Mouse (Mus musculus) urinary bladder, postnatal 25 days (tissue): ENCODE results near the gene Apof.

Experiments used
- DNase-seq: peaks from one replicate; pipeline ENCODE4 v3.0.0; 2022; ENCODE audit warnings: low spot score

Gene Apof

GRCm38 (mm10) chr10:128268371-128268770, at the start of gene Apof:
Gene Apof (plus strand): TSS chr10:128268671.
- DNase-seq, result no peak

- no peak for DNase-seq
Observed at GRCm38 (mm10) chr10:128221533-128222286, 46.8 kb upstream of the Apof start.

GRCm38 (mm10) chr10:128225064-128225463, 43.4 kb upstream of the Apof start:
- DNase-seq, result no peak

GRCm38 (mm10) chr10:128225538-128225937, 42.9 kb upstream of the Apof start, which contains the start of gene Mip:
Gene Mip (plus strand): TSS chr10:128225838.
- no peak for DNase-seq

- no peak for DNase-seq
Observed at GRCm38 (mm10) chr10:128227592-128227991, 40.9 kb upstream of the Apof start.

GRCm38 (mm10) chr10:128228009-128228408, 40.5 kb upstream of the Apof start:
- DNase-seq, result no peak

GRCm38 (mm10) chr10:128230582-128230981, 37.9 kb upstream of the Apof start:
- no peak for DNase-seq

GRCm38 (mm10) chr10:128231146-128231545, 37.3 kb upstream of the Apof start:
- DNase-seq, result no peak

GRCm38 (mm10) chr10:128231697-128232419, 36.6 kb upstream of the Apof start, which contains the start of gene Timeless:
Gene Timeless (plus strand): TSS chr10:128232065.
- peak; percentile 89 for DNase-seq

- peak; percentile 37 for DNase-seq
Observed at GRCm38 (mm10) chr10:128232420-128232985, 36.0 kb upstream of the Apof start.

GRCm38 (mm10) chr10:128236321-128236720, 32.1 kb upstream of the Apof start:
- DNase-seq, result no peak

- no peak for DNase-seq
Observed at GRCm38 (mm10) chr10:128237807-128238480, 30.5 kb upstream of the Apof start.

GRCm38 (mm10) chr10:128239140-128239539, 29.3 kb upstream of the Apof start:
- no peak for DNase-seq

GRCm38 (mm10) chr10:128240131-128240530, 28.3 kb upstream of the Apof start:
- DNase-seq, result no peak

GRCm38 (mm10) chr10:128243252-128243651, 25.2 kb upstream of the Apof start:
- no peak for DNase-seq

GRCm38 (mm10) chr10:128244121-128244520, 24.4 kb upstream of the Apof start:
- DNase-seq, result no peak

GRCm38 (mm10) chr10:128247020-128247732, 21.3 kb upstream of the Apof start:
- DNase-seq, result no peak

- no peak for DNase-seq
Observed at GRCm38 (mm10) chr10:128250565-128250964, 17.9 kb upstream of the Apof start.

GRCm38 (mm10) chr10:128253677-128254255, 14.7 kb upstream of the Apof start, which contains the start of gene Apon:
Gene Apon (plus strand): TSS chr10:128254096.
- no peak for DNase-seq

GRCm38 (mm10) chr10:128255925-128256324, 12.5 kb upstream of the Apof start:
- no peak for DNase-seq

- no peak for DNase-seq
Observed at GRCm38 (mm10) chr10:128256328-128256727, 12.1 kb upstream of the Apof start.
